Mouse (Mus musculus): Measurements from ENCODE around the gene Dgkb.

Gene Dgkb

GRCm38 (mm10) chr12:37817426-37817825 is at the start of gene Dgkb:
Dgkb (plus strand) TSS chr12:37817726.
- no peak for DNase-seq

DNA sequence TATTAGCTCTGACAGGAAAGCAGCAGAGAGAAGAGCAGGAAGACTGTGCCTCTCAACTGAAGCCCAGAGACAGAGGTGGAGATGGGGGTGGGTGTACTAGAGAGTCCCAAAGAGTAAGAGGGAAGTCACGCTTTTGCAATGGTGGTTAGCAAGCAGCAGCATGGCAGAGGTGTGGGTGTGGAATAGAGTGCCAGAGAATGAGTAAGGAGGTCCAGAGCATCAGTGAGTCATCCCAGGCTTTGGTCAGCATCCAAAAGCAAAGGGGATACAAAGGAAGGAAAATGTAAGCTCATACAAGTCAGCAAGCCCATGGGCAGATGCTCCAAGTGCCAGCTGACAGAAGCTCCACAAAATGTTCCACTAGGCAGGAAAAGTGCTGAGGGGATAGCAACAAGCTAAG is 47.7 kb upstream of the Dgkb start:
- DNase-seq = no peak

DNA sequence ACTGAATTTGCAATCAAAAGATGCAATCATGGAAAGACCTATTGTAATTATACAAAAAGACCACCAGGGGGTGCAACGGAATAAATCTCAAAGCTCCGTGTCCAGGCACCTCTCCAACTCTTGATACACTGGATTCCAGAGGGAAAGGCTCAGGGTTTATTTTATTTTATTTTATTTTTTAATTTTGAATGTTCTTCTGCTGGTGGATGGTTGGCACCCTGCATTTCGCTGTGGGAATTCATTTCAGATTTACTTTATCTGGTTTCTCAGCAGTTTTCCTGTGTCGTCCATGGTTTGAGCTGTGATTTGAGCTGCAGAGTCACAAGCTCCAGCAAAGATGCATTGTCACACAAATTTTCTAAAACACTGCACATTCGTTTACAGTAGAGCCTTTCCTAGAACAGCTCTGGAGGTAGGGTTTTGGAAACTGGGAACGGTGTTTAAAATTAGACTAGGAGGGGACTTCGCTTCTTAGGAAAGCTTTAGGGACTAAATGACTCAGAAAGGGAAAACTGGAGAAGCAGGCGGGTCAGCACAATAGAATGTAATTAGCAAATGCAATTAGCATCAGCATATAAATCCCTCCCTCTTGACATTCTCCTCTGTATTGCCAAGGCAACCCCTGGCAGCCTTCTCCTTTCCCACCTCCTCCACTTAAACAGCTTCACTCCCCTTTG is 43.7 kb upstream of the Dgkb start:
- peak; percentile 78 for DNase-seq

DNA sequence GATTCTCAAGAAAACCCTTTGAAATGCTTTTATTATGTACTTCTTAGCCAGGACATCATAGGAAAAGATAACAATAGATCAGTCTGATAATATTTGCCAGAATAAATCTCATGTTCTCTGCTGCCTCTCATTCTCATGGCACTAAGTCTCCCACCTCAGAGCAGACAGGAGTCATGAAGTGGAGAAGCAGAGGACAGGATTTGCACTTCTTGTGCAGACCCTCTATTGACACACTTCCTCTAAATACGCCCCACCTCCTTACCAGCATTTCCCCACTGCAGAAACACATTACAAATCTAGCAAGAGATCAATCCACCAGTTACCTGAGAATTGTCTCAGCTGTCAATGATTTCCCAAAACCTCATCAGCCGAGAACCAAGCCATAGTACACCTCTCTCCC is 42.9 kb upstream of the Dgkb start:
- peak; percentile 3 for DNase-seq

- no peak for DNase-seq
Measured at GRCm38 (mm10) chr12:37796265-37796928, 21.1 kb upstream of the Dgkb start.

- no peak for DNase-seq
Measured at GRCm38 (mm10) chr12:37814122-37814521, 3.4 kb upstream of the Dgkb start.

DNA sequence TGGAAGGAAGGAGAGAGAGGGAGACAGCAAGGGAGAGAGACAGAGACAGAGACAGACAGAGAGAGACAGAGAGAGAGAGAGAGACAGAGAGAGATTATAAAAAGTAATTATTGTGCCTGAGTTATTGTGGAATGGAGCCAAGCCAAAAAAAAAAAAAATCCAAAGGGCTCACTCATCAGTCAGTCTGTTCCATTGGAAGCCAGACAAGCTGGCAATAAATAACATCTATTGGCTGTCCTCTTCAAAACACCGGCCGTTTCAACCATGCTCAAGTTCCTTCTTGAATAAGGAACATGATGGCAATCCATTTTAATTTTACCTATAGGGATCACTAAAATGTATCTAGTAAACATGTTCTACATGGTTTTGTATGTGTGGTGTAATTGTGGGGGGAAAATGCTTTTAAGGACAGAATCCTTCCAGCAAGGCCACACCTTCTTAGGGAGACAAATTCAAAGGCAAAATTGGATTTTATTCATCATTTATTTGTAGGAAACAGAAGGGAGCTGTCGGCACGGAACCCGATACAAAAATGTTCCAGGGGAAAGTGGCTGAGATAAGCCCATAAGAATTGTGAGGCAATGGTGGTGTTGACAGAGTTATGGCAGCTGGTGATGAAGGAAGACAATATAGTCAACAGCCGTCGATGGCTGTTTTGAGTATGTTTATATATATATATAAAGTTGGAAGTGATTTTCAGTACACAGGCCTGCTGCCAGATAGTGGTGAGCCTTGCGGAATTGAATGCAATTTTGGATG is 3.7 kb downstream of the Dgkb start:
- DNase-seq = no peak

- peak; percentile 69 for DNase-seq
Measured at GRCm38 (mm10) chr12:37880042-37881017, 62.8 kb downstream of the Dgkb start.

DNA sequence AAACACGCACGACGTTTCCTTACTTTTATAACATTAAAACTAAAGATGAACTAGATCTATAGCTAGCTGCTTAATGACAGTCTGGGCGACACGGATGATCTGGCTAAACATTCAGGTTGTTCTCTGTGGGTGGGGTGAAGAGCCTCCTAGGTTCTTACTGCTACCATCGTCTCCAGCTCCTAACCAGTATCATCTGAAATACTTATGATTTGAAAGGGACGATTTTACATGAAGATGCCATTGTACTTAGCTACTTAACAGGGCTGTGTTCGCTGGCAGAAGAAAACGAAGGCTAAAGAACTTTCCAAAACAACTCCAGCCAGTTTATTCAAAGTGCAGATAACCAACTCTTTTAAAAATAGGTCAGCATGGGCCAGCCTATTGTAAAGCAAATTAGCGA is 63.9 kb downstream of the Dgkb start:
- DNase-seq = peak; percentile 33

- no peak for DNase-seq
Measured at GRCm38 (mm10) chr12:37882796-37883195, 65.3 kb downstream of the Dgkb start.

DNA sequence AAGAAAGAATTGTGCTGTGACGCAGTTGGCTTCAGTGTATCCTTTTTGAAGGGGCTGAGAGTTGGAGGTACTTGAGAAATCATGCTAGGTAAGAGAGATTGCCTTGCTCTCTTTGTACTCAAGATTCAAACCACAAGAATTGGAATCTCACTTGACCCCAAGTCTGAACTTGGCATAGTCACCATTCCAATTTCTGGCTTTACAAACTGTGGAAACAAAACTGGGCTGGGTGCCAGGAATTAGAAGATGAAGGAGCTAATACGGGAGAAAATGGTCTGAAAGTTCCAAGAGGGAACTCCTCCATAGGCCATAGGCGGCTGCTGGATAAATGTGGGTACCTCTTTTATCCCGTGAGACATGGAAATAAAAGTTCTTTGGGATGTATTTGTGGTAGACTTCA is 66.3 kb downstream of the Dgkb start:
- DNase-seq = peak; percentile 9

- no peak for DNase-seq
Measured at GRCm38 (mm10) chr12:37888591-37888990, 71.1 kb downstream of the Dgkb start.

DNA sequence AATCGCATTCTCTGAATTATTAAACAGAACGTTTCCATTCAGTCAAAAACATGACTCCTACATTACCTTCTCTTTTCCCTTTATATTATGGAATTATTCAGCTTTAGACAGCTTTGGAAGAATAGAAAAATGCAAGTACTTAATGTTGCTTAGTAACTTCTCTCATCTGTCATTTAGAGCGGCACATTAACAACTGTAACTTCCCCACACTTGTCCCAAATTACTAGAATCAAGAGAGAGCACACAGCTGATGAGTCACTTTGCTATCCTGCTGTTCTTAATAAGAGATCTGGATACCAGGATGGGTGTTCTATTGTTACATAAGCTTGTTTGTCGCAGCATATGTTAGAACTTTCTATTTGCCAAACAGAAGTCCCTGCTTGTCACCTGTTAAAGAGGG is 71.9 kb downstream of the Dgkb start:
- no peak for DNase-seq

- DNase-seq = no peak
Measured at GRCm38 (mm10) chr12:37891336-37891735, 73.8 kb downstream of the Dgkb start.

GRCm38 (mm10) chr12:37942163-37942562 is 124.6 kb downstream of the Dgkb start:
- DNase-seq = no peak

DNA sequence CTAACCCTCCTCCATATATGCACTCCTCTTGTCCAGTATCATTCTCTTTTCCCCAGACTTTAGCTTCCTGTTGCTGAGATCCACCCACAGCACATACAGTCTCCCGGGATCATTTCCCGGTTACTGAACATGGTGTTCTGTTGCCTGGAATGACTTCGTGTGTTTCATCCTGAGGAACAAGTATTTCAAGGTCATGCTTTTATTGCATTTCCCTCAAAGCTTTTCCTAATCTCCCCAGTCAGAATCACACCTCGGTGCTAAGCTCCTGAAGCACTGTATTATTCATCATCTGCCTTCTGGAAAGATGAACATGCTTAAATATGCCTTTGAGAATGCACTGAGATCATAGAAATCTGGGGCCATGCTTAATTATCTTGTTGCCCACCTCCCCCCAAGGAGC is 138.7 kb downstream of the Dgkb start:
- DNase-seq = peak; percentile 6

DNA sequence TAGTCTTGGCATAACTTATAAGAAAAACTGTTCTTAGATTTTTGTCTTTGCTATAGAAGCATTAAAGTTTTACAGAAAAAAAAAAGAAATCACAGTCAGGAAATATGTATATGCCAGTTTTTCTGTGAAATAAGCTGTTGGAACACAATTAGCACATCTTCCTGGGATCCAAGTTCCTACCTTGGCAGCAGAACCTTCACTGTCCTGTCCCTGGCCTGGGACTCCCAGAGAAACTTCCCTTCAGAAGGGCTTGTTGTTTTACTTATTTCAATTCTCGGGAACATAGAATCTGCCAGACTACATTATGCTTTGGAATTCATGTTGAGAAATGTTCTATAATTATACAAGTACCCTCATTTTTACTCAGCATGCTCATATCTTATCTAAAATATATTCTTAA is 154.0 kb downstream of the Dgkb start:
- DNase-seq = no peak

DNA sequence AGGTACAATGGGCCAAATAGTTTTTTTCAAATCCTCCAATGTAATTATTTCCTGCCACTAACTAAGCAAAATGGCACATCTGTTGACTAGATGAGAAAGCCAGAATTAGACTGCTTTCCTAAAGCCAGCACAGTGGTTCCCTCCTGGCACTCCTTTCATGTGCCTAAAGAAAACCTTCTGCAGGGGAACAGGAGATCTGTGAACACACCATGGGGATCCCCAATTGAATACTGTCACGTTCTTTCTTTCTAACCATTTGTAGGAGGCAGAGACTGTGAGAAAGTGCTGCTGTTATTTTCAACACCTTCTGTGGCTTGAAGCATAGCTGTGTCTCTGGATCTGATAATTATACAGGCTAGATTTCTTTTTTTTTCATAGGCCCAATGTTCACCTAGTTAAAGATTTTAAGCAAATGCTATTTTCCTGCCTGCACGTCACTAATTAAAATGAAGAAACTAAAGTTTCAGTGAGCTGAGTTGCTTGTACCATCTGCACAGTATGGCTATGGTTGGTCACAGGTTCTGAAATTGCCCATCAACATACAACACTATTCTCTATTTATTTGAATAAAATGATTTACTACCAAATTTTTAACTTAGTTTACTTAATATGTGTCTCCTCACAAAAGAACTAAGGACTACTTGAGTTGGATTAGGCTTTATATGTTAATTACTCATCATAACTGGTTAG is 161.1 kb downstream of the Dgkb start:
- no peak for DNase-seq

GRCm38 (mm10) chr12:37985352-37985751 is 167.8 kb downstream of the Dgkb start:
- no peak for DNase-seq

GRCm38 (mm10) chr12:37988066-37988591 is 170.6 kb downstream of the Dgkb start:
- DNase-seq = no peak

DNA sequence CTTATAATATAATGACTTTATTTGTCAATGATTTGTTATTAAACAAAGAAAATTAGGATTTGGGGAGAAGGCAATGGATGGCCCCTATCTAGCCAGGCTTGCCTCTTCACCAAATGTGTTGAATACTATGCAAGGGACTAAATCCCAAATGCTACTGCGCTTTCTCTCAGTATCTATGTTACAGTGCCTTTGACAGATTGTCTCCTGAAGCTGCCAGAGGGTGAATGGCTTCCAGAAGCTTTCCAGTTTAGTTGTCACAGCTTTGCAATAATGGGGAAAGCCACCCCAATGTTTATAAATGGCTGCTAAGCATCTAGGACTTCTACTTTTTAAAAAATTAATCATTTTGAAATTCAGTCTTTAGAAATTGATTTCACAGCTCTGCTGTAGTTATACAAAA is 175.7 kb downstream of the Dgkb start:
- no peak for DNase-seq

DNA sequence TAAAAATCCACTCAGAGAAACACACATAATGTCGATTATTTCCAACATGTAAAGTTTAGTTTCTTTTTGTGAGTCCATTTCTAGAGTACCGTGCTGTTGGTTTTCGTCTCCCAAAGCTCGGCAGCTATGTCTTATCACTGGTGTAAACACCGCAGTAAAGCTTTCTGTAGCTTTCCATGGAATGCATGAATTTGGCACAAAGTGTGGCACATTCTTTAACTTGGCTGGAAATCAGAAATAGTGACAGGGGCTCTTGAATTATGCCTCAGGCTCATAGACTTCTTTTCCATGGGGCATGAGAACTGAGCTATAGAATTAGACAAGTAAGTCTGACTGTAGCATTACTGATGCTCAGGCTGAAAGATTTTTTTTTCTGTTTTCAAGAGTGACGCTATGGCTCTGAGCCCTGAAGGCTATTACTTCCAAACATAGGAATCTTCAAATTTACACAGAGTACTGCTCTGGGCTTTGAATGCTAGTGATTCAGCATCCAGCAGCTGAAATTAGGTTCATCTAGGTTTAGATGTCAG is 179.0 kb downstream of the Dgkb start:
- DNase-seq = no peak

Data from retina, postnatal 1 day (tissue).